Mouse (Mus musculus): Measurements from ENCODE around the gene 5330417H12Rik. TPM values are rescaled to one million over a fixed set of nuclear protein-coding genes. Genes with fewer than 3 reads are reported as not detected.
A peak's percentile ranks its signal among the peaks of the same experiment; 100 is the strongest.

The 5330417H12Rik gene
- polyA plus RNA-seq, 1 experiment from 2014 or later, result not detected

DNA sequence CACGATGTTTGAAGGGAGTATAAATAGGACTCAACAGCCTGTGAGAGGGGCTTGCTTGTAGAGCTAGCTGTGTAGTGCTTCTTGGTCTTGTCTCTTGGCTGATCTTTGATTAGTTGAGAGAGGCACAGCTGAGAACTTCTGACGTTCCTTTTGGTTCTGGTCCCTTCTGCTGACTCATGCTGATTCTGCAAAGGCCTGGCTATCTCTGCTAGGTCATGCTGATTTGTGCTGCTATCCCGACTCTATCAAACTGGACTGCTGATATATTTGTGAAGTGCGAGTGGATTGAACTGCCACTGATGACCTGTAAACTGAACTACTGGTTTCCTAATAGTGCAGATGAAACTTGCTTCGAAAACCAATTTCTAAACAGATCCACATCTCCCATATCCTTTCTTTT lies 14.1 kb downstream of the 5330417H12Rik start:
- Histone ChIP-seq H3K9me3 (ENCODE audit: control insufficient read depth, low read length) (no peaks in the 10 kb centered on the region), H3K36me3 (ENCODE audit: control insufficient read depth, insufficient read depth, low read length) (no peaks in the 10 kb centered on the region), H3K27ac (replicated peaks; ENCODE audit: low read depth, low read length) (no peak overlapping the region), H3K9ac (replicated peaks; ENCODE audit: low read length) (no peak overlapping the region), H3K27me3 (ENCODE audit: control insufficient read depth, insufficient read depth, low read length) (no peaks in the 10 kb centered on the region), H3K4me2 (ENCODE audit: low read length) (no peak overlapping the region), H3K4me1 (ENCODE audit: control insufficient read depth, insufficient read depth, low read length) (no peaks in the 10 kb centered on the region), H3K4me3 (replicated peaks; ENCODE audit: low read depth, low read length) (no peak overlapping the region)
- no peak for DNase-seq
- WGBS, result 86% methylated on average over 5 of the region's 5 CpGs
- no peak for ATAC-seq (ENCODE audit: low FRiP score, low TSS enrichment)

DNA sequence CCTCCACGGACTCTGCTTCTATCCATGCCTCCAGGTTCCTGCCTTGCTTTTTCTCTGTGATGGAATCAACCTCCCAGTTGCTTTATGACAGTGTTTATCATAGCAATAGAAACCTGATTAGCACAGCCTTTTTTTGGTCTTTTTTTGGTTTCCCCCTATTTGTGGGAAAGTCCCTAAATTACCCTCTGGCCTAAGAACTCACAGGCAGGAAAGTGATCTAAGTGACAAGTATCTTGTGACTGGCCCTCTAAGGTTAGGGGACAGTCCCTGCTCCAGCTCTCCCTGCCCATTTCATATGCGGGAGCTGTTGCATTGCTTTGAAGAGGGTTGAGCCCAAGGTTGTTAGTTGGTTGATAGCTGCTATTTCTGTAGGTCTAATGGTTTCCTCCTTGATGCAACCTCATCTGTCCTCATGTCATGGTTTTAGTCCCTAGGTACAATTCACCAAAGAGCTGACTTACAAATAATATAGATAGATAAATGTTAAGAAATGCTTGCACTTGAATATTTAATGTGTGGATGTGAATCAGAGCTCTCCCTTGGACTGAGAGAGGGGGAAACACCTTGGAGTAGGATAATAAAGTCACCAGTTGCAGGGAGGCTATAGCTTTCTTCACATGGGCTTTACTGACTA lies 15.2 kb downstream of the 5330417H12Rik start:
- DNase-seq, result no peak
- H3K36me3 ChIP-seq (ENCODE audit: control insufficient read depth, insufficient read depth, low read length), result no peaks in the 10 kb centered on the region
- no peak overlapping the region for H3K4me3 ChIP-seq (replicated peaks; ENCODE audit: low read depth, low read length)
- H3K27me3 ChIP-seq (ENCODE audit: control insufficient read depth, insufficient read depth, low read length), result no peaks in the 10 kb centered on the region
- no peak overlapping the region for H3K27ac ChIP-seq (replicated peaks; ENCODE audit: low read depth, low read length)
- H3K9me3 ChIP-seq (ENCODE audit: control insufficient read depth, low read length), result no peaks in the 10 kb centered on the region
- H3K4me1 ChIP-seq (ENCODE audit: control insufficient read depth, insufficient read depth, low read length), result no peaks in the 10 kb centered on the region
- ATAC-seq (ENCODE audit: low FRiP score, low TSS enrichment), result no peak
- no peak overlapping the region for H3K4me2 ChIP-seq (ENCODE audit: low read length)
- 92% methylated on average over 2 of the region's 2 CpGs for WGBS
- no peak overlapping the region for H3K9ac ChIP-seq (replicated peaks; ENCODE audit: low read length)

DNA sequence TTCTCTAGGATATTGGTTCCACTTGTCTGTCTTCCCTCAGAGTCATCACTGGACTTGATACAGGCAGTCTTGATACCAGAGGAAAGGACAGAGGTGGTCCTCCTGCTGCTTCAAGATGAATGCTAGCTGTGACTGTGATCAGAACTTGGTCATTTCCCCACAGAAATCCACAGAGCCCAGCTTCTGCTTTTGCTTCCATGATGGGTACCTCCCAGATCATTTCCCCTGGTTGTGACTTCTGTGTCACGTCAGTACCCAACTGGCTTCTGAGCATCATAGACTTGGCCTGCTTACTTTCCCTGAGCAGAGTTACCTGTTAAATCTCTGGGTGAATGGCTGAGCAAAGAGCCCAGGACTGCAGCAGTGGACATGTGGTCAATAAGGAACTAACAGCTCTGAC lies 17.2 kb downstream of the 5330417H12Rik start:
- H3K9ac ChIP-seq (replicated peaks; ENCODE audit: low read length), result no peak overlapping the region
- no peaks in the 10 kb centered on the region for H3K4me1 ChIP-seq (ENCODE audit: control insufficient read depth, insufficient read depth, low read length)
- DNase-seq (no peak), ATAC-seq (ENCODE audit: low FRiP score, low TSS enrichment) (no peak)
- no peak overlapping the region for H3K4me2 ChIP-seq (ENCODE audit: low read length)
- H3K27ac ChIP-seq (replicated peaks; ENCODE audit: low read depth, low read length), result no peak overlapping the region
- H3K4me3 ChIP-seq (replicated peaks; ENCODE audit: low read depth, low read length), result no peak overlapping the region
- H3K27me3 ChIP-seq (ENCODE audit: control insufficient read depth, insufficient read depth, low read length), result no peaks in the 10 kb centered on the region
- H3K9me3 ChIP-seq (ENCODE audit: control insufficient read depth, low read length), result no peaks in the 10 kb centered on the region
- H3K36me3 ChIP-seq (ENCODE audit: control insufficient read depth, insufficient read depth, low read length), result no peaks in the 10 kb centered on the region
- WGBS, result 93% methylated on average over 1 of the region's 1 CpGs

DNA sequence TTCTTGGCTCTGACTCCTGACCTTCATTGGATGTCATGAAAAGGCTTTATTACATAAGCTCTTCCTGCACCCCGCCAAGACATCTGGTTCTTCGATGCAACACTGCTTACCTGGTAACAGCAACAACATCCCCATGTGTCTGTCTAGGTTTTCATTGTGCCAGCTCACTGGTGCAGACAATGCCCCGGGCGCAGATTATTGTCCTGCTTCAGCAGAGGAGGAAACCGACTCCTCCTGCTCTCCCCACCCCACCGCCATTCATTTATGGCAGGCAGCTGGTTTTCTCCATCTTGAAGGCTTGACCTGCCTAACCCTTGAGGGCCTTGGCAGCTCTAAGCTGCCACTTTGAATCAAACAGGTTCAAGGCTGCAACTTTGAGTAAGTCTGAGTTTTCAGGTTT lies 22.0 kb downstream of the 5330417H12Rik start:
- H3K4me3 ChIP-seq (replicated peaks; ENCODE audit: low read depth, low read length), result no peak overlapping the region
- ATAC-seq (ENCODE audit: low FRiP score, low TSS enrichment) (no peak), DNase-seq (no peak)
- H3K4me2 ChIP-seq (ENCODE audit: low read length), result no peak overlapping the region
- H3K27ac ChIP-seq (replicated peaks; ENCODE audit: low read depth, low read length), result no peak overlapping the region
- no peaks in the 10 kb centered on the region for H3K4me1 ChIP-seq (ENCODE audit: control insufficient read depth, insufficient read depth, low read length)
- H3K36me3 ChIP-seq (ENCODE audit: control insufficient read depth, insufficient read depth, low read length), result no peaks in the 10 kb centered on the region
- WGBS, result 36% methylated on average over 6 of the region's 6 CpGs
- H3K9me3 ChIP-seq (ENCODE audit: control insufficient read depth, low read length), result no peaks in the 10 kb centered on the region
- H3K9ac ChIP-seq (replicated peaks; ENCODE audit: low read length), result no peak overlapping the region
- no peaks in the 10 kb centered on the region for H3K27me3 ChIP-seq (ENCODE audit: control insufficient read depth, insufficient read depth, low read length)

DNA sequence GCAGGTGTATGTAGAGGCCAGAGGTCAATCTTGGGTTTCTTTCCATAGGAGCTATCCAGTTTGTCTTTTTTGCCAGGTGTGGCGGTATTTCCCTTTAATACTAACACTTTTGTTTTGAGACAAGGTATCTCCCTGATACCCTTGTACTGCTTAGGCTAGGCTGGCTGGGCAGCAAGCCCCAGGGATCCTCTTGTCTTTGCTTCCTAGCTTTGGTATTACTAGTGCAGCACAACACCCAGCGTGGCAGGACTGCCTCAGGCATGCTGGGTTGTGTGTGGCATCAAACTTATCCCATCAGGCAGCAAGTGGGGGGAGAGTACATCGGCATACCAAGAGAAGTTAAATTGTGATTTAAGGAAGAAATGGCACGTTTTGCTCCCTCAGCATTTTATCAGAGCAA lies 22.5 kb downstream of the 5330417H12Rik start:
- 69% methylated on average over 4 of the region's 4 CpGs for WGBS
- no peak for ATAC-seq (ENCODE audit: low FRiP score, low TSS enrichment)

DNA sequence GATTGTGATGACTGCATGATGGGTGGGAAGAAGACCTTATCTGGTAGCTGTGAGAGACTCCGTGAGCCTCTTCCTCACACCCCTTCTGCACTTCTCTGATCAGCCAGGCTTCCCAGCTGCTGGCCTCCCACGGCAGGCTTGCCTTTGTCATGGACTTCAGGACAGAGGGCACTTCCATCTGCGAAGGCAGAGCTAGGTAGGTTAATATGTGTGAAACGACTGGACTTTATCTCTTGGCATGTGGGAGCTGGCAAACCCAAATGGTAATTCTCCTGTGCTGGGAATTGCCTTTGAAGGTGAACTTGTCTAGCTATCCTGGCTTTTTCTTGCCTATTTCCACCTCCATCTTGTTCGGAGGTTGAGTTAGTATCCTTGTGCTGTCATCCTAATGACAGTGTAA lies 24.3 kb downstream of the 5330417H12Rik start:
- WGBS, result 75% methylated on average over 5 of the region's 5 CpGs

More for the DNA sequence above, 22.5 kb downstream of the 5330417H12Rik start:
- Histone ChIP-seq H3K4me3 (replicated peaks; ENCODE audit: low read depth, low read length) (no peak overlapping the region), H3K36me3 (ENCODE audit: control insufficient read depth, insufficient read depth, low read length) (no peaks in the 10 kb centered on the region), H3K4me1 (ENCODE audit: control insufficient read depth, insufficient read depth, low read length) (no peaks in the 10 kb centered on the region), H3K4me2 (ENCODE audit: low read length) (no peak overlapping the region), H3K27me3 (ENCODE audit: control insufficient read depth, insufficient read depth, low read length) (no peaks in the 10 kb centered on the region), H3K9ac (replicated peaks; ENCODE audit: low read length) (no peak overlapping the region), H3K27ac (replicated peaks; ENCODE audit: low read depth, low read length) (no peak overlapping the region), H3K9me3 (ENCODE audit: control insufficient read depth, low read length) (no peaks in the 10 kb centered on the region)
- DNase-seq, result no peak

DNA sequence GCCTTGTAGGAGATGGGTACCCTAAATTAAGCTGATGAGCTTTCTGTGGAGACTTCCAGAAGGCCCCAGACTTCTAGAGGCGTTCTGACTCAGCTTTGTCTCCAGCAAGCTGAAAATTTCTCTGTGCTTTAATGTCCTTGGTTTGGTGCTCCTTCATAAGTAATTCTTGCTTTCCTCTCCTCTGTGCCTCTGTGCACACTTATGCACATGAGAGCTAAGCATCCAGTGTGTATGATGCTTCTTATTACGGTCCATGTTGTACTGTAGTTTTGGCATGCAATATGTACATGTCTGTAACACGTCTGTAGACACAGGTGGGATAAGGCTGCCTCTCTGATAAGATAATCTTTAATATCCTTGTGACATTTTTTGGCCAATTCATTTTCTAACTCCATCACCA lies 27.0 kb downstream of the 5330417H12Rik start:
- Histone ChIP-seq H3K36me3 (ENCODE audit: control insufficient read depth, insufficient read depth, low read length) (no peaks in the 10 kb centered on the region), H3K9me3 (ENCODE audit: control insufficient read depth, low read length) (no peaks in the 10 kb centered on the region), H3K27me3 (ENCODE audit: control insufficient read depth, insufficient read depth, low read length) (peaks cover 5% of the 10 kb centered on the region; the same call in 1 of the 2 replicates), H3K4me2 (ENCODE audit: low read length) (no peak overlapping the region), H3K4me1 (ENCODE audit: control insufficient read depth, insufficient read depth, low read length) (0 out of 2 replicates have a peak, but pooled peaks cover 7% of the 10 kb centered on the region), H3K4me3 (replicated peaks; ENCODE audit: low read depth, low read length) (no peak overlapping the region), H3K27ac (replicated peaks; ENCODE audit: low read depth, low read length) (no peak overlapping the region), H3K9ac (replicated peaks; ENCODE audit: low read length) (no peak overlapping the region)
- ATAC-seq (ENCODE audit: low FRiP score, low TSS enrichment) (no peak), DNase-seq (no peak)
- WGBS, result 87% methylated on average over 3 of the region's 3 CpGs

More for the DNA sequence above, 24.3 kb downstream of the 5330417H12Rik start:
- H3K9ac ChIP-seq (replicated peaks; ENCODE audit: low read length), result no peak overlapping the region
- H3K36me3 ChIP-seq (ENCODE audit: control insufficient read depth, insufficient read depth, low read length), result no peaks in the 10 kb centered on the region
- peaks cover 1% of the 10 kb centered on the region; the same call in 1 of the 2 replicates for H3K27me3 ChIP-seq (ENCODE audit: control insufficient read depth, insufficient read depth, low read length)
- H3K27ac ChIP-seq (replicated peaks; ENCODE audit: low read depth, low read length), result no peak overlapping the region
- H3K4me1 ChIP-seq (ENCODE audit: control insufficient read depth, insufficient read depth, low read length), result no peaks in the 10 kb centered on the region
- H3K4me3 ChIP-seq (replicated peaks; ENCODE audit: low read depth, low read length), result no peak overlapping the region
- no peak for DNase-seq
- ATAC-seq (ENCODE audit: low FRiP score, low TSS enrichment), result no peak
- H3K9me3 ChIP-seq (ENCODE audit: control insufficient read depth, low read length), result no peaks in the 10 kb centered on the region
- H3K4me2 ChIP-seq (ENCODE audit: low read length), result no peak overlapping the region

DNA sequence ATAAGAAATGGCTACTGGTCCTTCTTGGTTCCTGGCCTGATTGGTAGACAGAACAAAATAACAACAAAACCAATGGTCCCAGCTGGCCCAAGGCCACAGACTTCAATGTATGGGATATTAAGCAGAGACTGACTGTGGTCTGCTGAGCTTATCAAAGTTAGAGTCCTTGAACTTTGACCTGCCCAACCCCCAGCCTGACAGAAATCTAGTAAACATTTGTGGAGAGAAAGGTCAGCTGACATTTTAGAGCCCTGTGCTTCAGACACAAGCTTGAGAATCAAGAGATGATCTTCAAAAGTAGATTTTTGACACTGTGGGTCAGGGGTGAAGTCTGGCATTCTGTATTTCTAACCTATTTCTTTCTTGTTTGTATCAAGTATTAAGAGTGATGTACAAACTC lies 28.2 kb downstream of the 5330417H12Rik start:
- no peaks in the 10 kb centered on the region for H3K36me3 ChIP-seq (ENCODE audit: control insufficient read depth, insufficient read depth, low read length)
- ATAC-seq (ENCODE audit: low FRiP score, low TSS enrichment) (no peak), DNase-seq (no peak)
- no peak overlapping the region for H3K4me2 ChIP-seq (ENCODE audit: low read length)
- no peak overlapping the region for H3K9ac ChIP-seq (replicated peaks; ENCODE audit: low read length)
- H3K4me1 ChIP-seq (ENCODE audit: control insufficient read depth, insufficient read depth, low read length), result 0 out of 2 replicates have a peak, but pooled peaks cover 7% of the 10 kb centered on the region
- no peak overlapping the region for H3K27ac ChIP-seq (replicated peaks; ENCODE audit: low read depth, low read length)
- H3K27me3 ChIP-seq (ENCODE audit: control insufficient read depth, insufficient read depth, low read length), result peaks cover 5% of the 10 kb centered on the region; the same call in 1 of the 2 replicates
- no peak overlapping the region for H3K4me3 ChIP-seq (replicated peaks; ENCODE audit: low read depth, low read length)
- H3K9me3 ChIP-seq (ENCODE audit: control insufficient read depth, low read length), result no peaks in the 10 kb centered on the region

DNA sequence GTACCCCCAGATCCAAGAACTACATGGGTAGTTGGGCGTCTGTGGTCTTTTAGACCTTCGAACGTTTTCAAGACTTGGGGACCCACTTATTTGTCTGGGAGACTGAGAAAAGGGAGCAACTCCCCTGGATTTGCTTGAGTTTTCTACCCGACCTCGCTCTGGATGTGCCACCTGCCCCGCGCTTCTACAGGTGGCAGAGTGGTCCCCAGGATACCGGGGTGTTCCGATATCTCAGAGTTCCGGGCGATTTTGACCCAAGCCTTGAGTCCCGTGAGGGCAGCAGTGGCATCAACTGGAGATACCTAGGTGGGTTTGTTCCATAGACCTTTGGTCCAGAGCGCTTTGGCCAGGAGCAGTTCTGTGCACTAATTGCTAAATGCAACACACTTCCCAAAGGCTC lies 29.5 kb downstream of the 5330417H12Rik start:
- Histone ChIP-seq H3K27ac (replicated peaks; ENCODE audit: low read depth, low read length) (no peak overlapping the region), H3K27me3 (ENCODE audit: control insufficient read depth, insufficient read depth, low read length) (peaks cover 5% of the 10 kb centered on the region; the same call in 1 of the 2 replicates), H3K9ac (replicated peaks; ENCODE audit: low read length) (peak overlapping the region; percentile 54; the same call in 1 of the 2 replicates), H3K9me3 (ENCODE audit: control insufficient read depth, low read length) (no peaks in the 10 kb centered on the region), H3K4me2 (ENCODE audit: low read length) (peak overlapping the region; percentile 97), H3K36me3 (ENCODE audit: control insufficient read depth, insufficient read depth, low read length) (no peaks in the 10 kb centered on the region), H3K4me3 (replicated peaks; ENCODE audit: low read depth, low read length) (peak overlapping the region; percentile 58), H3K4me1 (ENCODE audit: control insufficient read depth, insufficient read depth, low read length) (0 out of 2 replicates have a peak, but pooled peaks cover 7% of the 10 kb centered on the region)
- ATAC-seq (ENCODE audit: low FRiP score, low TSS enrichment) (no peak), DNase-seq (no peak)
- 10% methylated on average over 13 of the region's 13 CpGs for WGBS

All from midbrain, embryonic 14.5 days (tissue).